Mouse (Mus musculus) heart, adult 2 months (tissue): ENCODE measurements at regions not wholly inside any gene's neighbourhood (a gene's known extent, or its start where the extent isn't known, plus 50 kb on each side); places are given as distances from the start of the nearest gene placed in this dataset.

Experiments used
- CTCF ChIP-seq: fragments of 200-600 bp; IDR thresholded peaks from 2 replicates; pipeline ENCODE4 v1.8.1; 2022; ENCODE audit warnings: antibody characterized with exemption, mild to moderate bottlenecking, moderate library complexity
- POLR2A ChIP-seq: fragments of 200-500 bp; IDR thresholded peaks from 2 replicates; pipeline ENCODE4 v1.6.1; 2011; ENCODE audit warnings: mild to moderate bottlenecking, low read depth, low read length, control low read depth; ENCODE audit not compliant: insufficient read depth

GRCm38 (mm10) chr13:16670047-16670733 is 658.5 kb downstream of the Inhba start:
- no peak for TF ChIP-seq POLR2A
- no peak for TF ChIP-seq CTCF
